In the genomic region with DNA sequence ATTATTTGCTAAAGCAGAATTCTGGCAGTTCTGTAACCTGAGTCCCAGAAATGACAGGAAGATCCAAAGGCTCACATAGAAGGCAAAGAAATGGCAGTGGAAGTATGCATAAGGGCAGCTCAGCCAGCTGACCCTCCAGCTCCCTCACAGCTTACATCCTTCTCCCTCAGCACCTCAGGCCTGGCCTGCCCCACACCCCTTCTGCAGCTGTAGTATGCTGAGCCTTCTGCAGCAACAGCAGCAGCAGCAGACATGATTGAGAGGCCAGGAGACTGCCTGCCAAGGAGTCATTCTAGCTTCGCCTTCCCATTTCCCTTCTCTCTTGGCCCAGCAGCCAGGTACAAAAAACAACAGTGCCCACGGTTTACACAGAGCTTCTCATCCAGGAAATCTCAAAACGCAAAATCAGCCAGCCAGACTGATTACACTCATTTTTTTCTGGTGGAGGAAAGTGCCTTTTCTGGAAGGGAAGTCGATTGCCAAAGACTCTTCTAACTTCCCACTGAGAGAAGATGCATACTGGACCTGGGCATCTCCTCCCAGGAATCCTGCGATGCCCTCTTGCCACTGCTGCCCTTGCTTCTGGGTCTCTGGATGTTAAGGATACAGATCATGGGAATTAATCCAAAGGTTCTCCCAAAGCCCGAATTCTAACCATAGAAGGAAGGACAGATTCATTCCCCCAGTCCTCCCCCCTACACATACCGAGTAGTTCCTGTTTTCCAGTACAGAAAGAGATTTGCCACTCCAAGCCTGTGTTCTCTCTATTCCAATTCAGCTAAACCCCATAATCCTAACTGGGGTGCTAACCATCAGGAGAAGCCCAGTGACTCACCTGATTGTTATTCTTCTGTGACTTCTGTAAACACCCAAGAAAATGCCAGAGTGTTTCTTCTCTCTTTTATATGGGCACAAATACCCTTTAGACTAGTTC, we compare ENCODE assay signal across 15 mouse cellular contexts.
DNase-seq lines count a peak whose midpoint lies in the region; ATAC-seq lines count a peak whose summit lies in the region.
"Had no signal": no experiment of that assay in that cellular context is flagged by ENCODE, and none has a peak within 500 bp of the region (broad histone marks: within the 10 kb centered on the region; RNA-seq: fewer than 3 reads in every experiment).

No protein-coding gene starts in this region.

- no peaks in the 10 kb centered on the region for H3K36me3 ChIP-seq in stomach, embryonic 16.5 days (ENCODE audit: control insufficient read depth, insufficient read depth, low read length)
- H3K36me3 ChIP-seq: embryonic facial prominence, embryonic 12.5 days; limb, embryonic 13.5 days had no signal

- 0 out of 2 replicates have a peak, but pooled peaks cover 4% of the 10 kb centered on the region for H3K4me1 ChIP-seq in stomach, embryonic 16.5 days (ENCODE audit: control insufficient read depth, insufficient read depth, low read length)
- H3K4me1 ChIP-seq: embryonic facial prominence, embryonic 12.5 days had no signal

- H3K9ac ChIP-seq in stomach, embryonic 16.5 days (ENCODE audit: low read length) = no peak overlapping the region
- H3K9ac ChIP-seq: embryonic facial prominence, embryonic 12.5 days; limb, embryonic 13.5 days had no signal

- H3K4me3 ChIP-seq in stomach, embryonic 16.5 days (replicated peaks; ENCODE audit: low read length) = no peak overlapping the region
- H3K4me3 ChIP-seq: embryonic facial prominence, embryonic 12.5 days; heart, adult 2 months; limb, embryonic 13.5 days had no signal

- no peaks in the 10 kb centered on the region for H3K9me3 ChIP-seq in stomach, embryonic 16.5 days (replicated peaks; ENCODE audit: control insufficient read depth, low read length)
- H3K9me3 ChIP-seq: embryonic facial prominence, embryonic 12.5 days; limb, embryonic 13.5 days had no signal

- no peak; the same call in 1 of the 2 replicates for ATAC-seq in stomach, embryonic 16.5 days (ENCODE audit: insufficient read depth, low FRiP score)

- no peak overlapping the region for H3K4me2 ChIP-seq in stomach, embryonic 16.5 days (ENCODE audit: low read depth, low read length)
- H3K4me2 ChIP-seq: embryonic facial prominence, embryonic 12.5 days; limb, embryonic 13.5 days had no signal

- H3K27ac ChIP-seq in stomach, embryonic 16.5 days (ENCODE audit: low read length) = peak overlapping the region; percentile 23; the same call in 1 of the 2 replicates
- H3K27ac ChIP-seq: embryonic facial prominence, embryonic 12.5 days; heart, adult 2 months; limb, embryonic 13.5 days had no signal

- H3K27me3 ChIP-seq in stomach, embryonic 16.5 days (ENCODE audit: control insufficient read depth, insufficient read depth, low read length) = no peaks in the 10 kb centered on the region
- H3K27me3 ChIP-seq: embryonic facial prominence, embryonic 12.5 days; limb, embryonic 13.5 days had no signal

- peak; percentile 5 to 58 for DNase-seq in frontal cortex, adult 2 months (ENCODE audit: extremely low spot score in 1 of 2, low spot score in 1 of 2)
- no peak for DNase-seq in frontal cortex, postnatal 10 days (ENCODE audit: low spot score in 2 of 2)
- DNase-seq in kidney, postnatal 10 days = peak; percentile 10
- no peak for DNase-seq in kidney, postnatal 36 days
- DNase-seq in ovary, postnatal 36 days (ENCODE audit: low spot score) = peak; percentile 3
- no peak for DNase-seq in ovary, adult 18-20 months (ENCODE audit: low spot score)
- no peak for DNase-seq in thymus, postnatal 0 days (ENCODE audit: low spot score)
- DNase-seq: adrenal gland, adult 2 months; heart, adult 2 months; heart, postnatal 14 days; kidney, adult 18-20 months; lung, adult 18-20 months had no signal

- 32% methylated on average over 7 of the region's 7 CpGs for WGBS in stomach, embryonic 16.5 days

Comparison
In these comparisons a context has a peak if more than half of its experiments do, and no peak if none do; other contexts are left out.
1. DNase-seq: peak in frontal cortex, adult 2 months (2 of 2), kidney, postnatal 10 days (single experiment) and ovary, postnatal 36 days (single experiment); none in frontal cortex, postnatal 10 days (0 of 2), kidney, postnatal 36 days (0 of 2), ovary, adult 18-20 months (single experiment) and thymus, postnatal 0 days (single experiment).